Mouse (Mus musculus): ENCODE data around the gene Gcnt4.

DNA sequence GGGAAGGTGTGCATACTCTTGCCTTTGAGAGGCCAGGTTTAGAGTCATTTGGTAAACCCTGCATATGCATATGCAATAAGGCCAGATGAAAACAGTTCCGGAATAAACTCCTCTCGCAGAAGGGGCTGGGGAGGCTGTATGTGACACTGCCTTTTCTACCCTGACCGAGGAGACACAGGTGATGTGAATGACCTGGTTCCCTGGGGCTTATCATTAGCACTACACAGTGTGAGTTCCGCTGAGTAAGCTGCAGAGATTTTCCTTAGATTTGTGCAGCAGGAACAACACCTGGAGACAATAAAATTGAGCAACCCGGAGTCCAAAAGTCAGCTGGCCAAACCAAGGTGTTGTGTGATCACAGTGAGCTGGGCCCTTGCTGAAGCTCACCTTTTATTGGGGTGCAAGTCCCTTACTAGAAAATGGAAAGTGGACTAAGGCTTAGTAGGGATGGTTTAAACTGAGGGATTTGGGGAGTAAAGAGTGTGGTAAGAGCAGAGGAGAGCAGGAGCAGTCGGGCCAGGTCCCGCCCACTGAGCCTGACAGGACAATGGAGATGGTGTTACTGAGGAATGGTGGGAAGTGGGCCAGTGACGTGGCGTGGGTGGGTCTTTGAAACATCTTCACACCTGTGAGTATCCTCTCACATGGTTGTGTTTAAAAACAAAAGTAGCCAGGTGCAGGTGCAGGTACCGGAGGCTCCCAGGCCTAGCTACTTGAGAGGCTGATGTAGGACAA is 1.7 kb downstream of the Gcnt4 start:
- TF ChIP-seq CTCF (IDR thresholded peaks at IDR 0.05; ENCODE audit: borderline replicate concordance, insufficient read depth, low read depth, low read length): no peak
- TF ChIP-seq POLR2A (IDR thresholded peaks at IDR 0.05; ENCODE audit: borderline replicate concordance, insufficient read depth, low read length): no peak

All from cerebellum, adult 2 months (tissue).